Mouse (Mus musculus): ENCODE data around the gene Bid. TPM values are rescaled to one million over a fixed set of nuclear protein-coding genes. Genes with fewer than 3 reads are reported as not detected.

Gene Bid
- polyA plus RNA-seq, 1 experiment from 2014 or later, result 17.5 TPM

DNA sequence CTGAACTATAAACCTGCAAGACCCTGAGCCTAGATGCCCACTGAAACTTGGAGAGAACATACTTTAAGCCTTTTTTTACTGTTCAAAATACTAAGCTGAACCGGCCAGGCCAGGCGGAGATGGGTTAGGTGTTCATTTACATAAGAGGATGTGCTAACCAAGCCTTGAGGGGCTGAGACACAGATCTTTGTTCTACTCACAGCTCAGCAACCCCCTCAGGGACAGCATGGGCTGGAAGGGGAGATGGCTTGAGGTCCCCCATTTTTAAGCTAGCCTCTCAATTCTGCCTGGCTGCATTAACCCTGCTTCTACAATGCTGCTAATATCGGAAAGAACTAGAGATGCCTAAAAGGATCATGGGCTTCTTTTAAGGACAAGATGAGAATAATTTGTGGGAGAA, 23.1 kb upstream of the Bid start:
- no peaks in the 10 kb centered on the region for H3K4me1 ChIP-seq (ENCODE audit: control insufficient read depth, insufficient read depth, low read length)
- DNase-seq (ENCODE audit: low spot score), result no peak
- H3K27ac ChIP-seq (ENCODE audit: low read depth, low read length), result no peak overlapping the region
- no peaks in the 10 kb centered on the region for H3K9me3 ChIP-seq (ENCODE audit: control insufficient read depth, low read length)
- H3K9ac ChIP-seq (ENCODE audit: low read length), result no peak overlapping the region
- H3K4me2 ChIP-seq (ENCODE audit: low read depth), result no peak overlapping the region
- 92% methylated on average over 3 of the region's 3 CpGs for WGBS
- no peak for ATAC-seq (ENCODE audit: insufficient read depth, low FRiP score, low TSS enrichment)
- no peak overlapping the region for H3K4me3 ChIP-seq (ENCODE audit: low read depth, low read length)
- no peaks in the 10 kb centered on the region for H3K27me3 ChIP-seq (ENCODE audit: control insufficient read depth, insufficient read depth, low read length)
- H3K36me3 ChIP-seq (ENCODE audit: control insufficient read depth, insufficient read depth, low read length), result no peaks in the 10 kb centered on the region

DNA sequence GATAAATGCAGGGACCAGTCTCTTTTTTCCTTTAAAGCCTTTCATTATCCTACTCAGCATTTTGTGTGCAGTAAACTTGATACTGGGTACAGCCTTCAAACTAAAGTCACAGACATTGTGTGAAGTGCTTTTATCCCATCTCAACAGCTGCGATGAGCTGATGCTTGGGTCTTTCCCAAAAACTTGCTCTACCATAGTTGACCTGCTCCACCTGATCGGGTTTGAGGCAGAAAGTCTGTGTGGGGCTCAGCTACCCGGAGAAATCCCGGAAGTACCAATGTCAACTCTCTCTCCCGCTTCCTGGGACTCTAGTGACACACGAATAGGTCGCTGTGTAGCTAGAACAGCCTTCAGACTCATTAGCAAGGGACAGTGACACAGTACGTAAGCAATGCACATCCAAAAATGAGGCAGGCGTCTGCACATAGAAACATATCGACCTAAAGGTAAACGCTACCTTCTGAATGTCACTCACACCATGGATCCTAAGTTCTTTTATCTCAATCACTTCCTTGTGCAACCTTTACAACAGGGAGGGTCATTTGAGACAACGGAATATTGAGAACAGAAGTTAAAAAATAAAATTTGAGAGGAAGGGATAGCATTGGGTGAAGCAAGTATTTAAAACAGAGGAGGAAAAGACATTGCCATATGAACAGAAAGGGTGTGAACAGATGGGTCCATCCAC, 22.3 kb upstream of the Bid start:
- no peak overlapping the region for H3K27ac ChIP-seq (ENCODE audit: low read depth, low read length)
- 93% methylated on average over 12 of the region's 12 CpGs for WGBS
- H3K4me2 ChIP-seq (ENCODE audit: low read depth), result no peak overlapping the region
- no peaks in the 10 kb centered on the region for H3K27me3 ChIP-seq (ENCODE audit: control insufficient read depth, insufficient read depth, low read length)
- ATAC-seq (ENCODE audit: insufficient read depth, low FRiP score, low TSS enrichment), result no peak
- H3K36me3 ChIP-seq (ENCODE audit: control insufficient read depth, insufficient read depth, low read length), result no peaks in the 10 kb centered on the region
- no peak overlapping the region for H3K9ac ChIP-seq (ENCODE audit: low read length)
- no peak overlapping the region for H3K4me3 ChIP-seq (ENCODE audit: low read depth, low read length)
- no peaks in the 10 kb centered on the region for H3K9me3 ChIP-seq (ENCODE audit: control insufficient read depth, low read length)
- no peaks in the 10 kb centered on the region for H3K4me1 ChIP-seq (ENCODE audit: control insufficient read depth, insufficient read depth, low read length)
- DNase-seq (ENCODE audit: low spot score), result no peak

DNA sequence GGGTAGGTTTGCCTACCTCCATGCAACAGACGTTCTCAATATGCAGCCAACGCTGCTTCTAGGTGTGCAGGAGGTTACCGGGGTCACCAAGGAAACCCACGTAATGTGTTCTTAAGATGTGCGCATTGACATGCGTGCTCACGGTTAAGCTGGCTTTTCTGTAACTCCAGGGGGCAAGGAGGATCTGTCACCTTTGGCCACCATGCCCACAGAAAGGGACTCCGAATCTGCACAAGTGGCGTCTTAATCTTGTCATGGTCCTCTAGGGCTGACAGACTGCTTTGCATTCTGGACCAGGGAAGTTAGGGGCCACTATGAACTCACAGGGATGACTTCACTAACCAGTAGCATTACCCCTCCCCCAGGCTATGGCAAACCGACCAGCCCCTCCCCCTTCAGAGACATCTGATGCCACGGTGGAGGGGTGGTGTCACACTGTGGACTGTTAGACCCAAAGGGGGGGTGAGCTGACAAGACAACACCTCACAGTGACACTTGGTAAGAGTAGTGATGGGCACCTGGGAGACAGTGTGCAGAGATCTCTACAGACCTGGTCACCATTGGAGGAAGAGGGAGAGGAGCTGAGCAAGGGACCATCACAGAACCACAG, 21.5 kb upstream of the Bid start:
- DNase-seq (ENCODE audit: low spot score) (no peak), ATAC-seq (ENCODE audit: insufficient read depth, low FRiP score, low TSS enrichment) (no peak)
- WGBS, result 86% methylated on average over 11 of the region's 11 CpGs
- no peak overlapping the region for H3K27ac ChIP-seq (ENCODE audit: low read depth, low read length)
- no peak overlapping the region for H3K9ac ChIP-seq (ENCODE audit: low read length)
- H3K36me3 ChIP-seq (ENCODE audit: control insufficient read depth, insufficient read depth, low read length), result no peaks in the 10 kb centered on the region
- H3K4me1 ChIP-seq (ENCODE audit: control insufficient read depth, insufficient read depth, low read length), result no peaks in the 10 kb centered on the region
- no peaks in the 10 kb centered on the region for H3K27me3 ChIP-seq (ENCODE audit: control insufficient read depth, insufficient read depth, low read length)
- H3K4me2 ChIP-seq (ENCODE audit: low read depth), result no peak overlapping the region
- H3K4me3 ChIP-seq (ENCODE audit: low read depth, low read length), result no peak overlapping the region
- no peaks in the 10 kb centered on the region for H3K9me3 ChIP-seq (ENCODE audit: control insufficient read depth, low read length)

DNA sequence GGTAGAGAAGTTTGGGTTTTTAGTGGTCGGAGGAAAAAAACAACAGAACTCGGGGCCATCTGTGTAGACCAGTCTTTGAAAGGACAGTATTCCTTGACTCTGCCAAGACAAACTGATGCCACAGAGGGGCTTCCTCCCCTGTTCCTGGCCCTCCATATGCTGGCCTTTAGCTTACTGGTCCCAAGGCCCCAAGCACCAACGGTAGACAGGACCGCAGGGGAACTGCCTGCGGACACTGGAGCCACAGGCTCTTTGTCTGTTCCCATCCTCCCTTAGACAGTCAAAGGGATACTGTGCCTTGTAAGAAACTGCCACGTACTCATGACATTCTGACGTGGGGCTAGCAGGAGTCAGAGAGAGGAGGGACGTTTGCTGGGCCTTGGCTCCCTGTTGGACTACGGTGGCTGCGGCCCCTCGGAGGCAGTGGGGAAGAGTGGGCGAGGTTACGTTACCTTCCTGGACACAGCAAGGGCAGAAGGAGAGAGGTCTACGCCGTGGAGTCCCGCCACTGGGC, 20.5 kb upstream of the Bid start:
- Histone ChIP-seq H3K36me3 (ENCODE audit: control insufficient read depth, insufficient read depth, low read length) (peaks cover 3% of the 10 kb centered on the region; the same call in 1 of the 2 replicates), H3K4me1 (ENCODE audit: control insufficient read depth, insufficient read depth, low read length) (no peaks in the 10 kb centered on the region), H3K4me2 (ENCODE audit: low read depth) (no peak overlapping the region), H3K4me3 (ENCODE audit: low read depth, low read length) (no peak overlapping the region), H3K9me3 (ENCODE audit: control insufficient read depth, low read length) (no peaks in the 10 kb centered on the region), H3K9ac (ENCODE audit: low read length) (no peak overlapping the region), H3K27ac (ENCODE audit: low read depth, low read length) (no peak overlapping the region), H3K27me3 (ENCODE audit: control insufficient read depth, insufficient read depth, low read length) (no peaks in the 10 kb centered on the region)
- 86% methylated on average over 16 of the region's 16 CpGs for WGBS
- DNase-seq (ENCODE audit: low spot score), result no peak
- ATAC-seq (ENCODE audit: insufficient read depth, low FRiP score, low TSS enrichment), result no peak

DNA sequence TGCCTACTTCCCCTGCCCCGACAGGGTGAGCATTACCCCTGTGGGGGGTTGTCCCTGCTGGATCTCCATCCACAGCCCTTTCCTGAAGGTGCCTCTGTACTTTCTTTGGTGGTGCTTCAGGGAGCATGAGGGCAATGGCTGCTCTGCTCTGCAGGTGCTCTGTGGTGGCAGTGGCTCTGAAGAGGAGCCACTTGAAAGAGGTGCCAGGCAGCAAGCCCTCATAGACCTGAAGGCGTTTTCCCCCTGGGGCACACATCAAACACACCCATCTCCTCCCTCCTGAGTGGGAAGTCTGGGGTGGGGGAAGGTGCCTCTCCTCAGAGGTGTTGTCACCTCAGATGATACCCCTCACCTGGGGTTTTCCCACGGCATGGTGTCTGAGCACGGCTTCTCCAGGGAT, 17.5 kb upstream of the Bid start:
- ATAC-seq (ENCODE audit: insufficient read depth, low FRiP score, low TSS enrichment) (no peak), DNase-seq (ENCODE audit: low spot score) (no peak)
- no peak overlapping the region for H3K4me3 ChIP-seq (ENCODE audit: low read depth, low read length)
- H3K27ac ChIP-seq (ENCODE audit: low read depth, low read length), result no peak overlapping the region
- H3K4me1 ChIP-seq (ENCODE audit: control insufficient read depth, insufficient read depth, low read length), result no peaks in the 10 kb centered on the region
- H3K9me3 ChIP-seq (ENCODE audit: control insufficient read depth, low read length), result no peaks in the 10 kb centered on the region
- H3K9ac ChIP-seq (ENCODE audit: low read length), result no peak overlapping the region
- WGBS, result 84% methylated on average over 4 of the region's 4 CpGs
- no peaks in the 10 kb centered on the region for H3K27me3 ChIP-seq (ENCODE audit: control insufficient read depth, insufficient read depth, low read length)
- H3K4me2 ChIP-seq (ENCODE audit: low read depth), result no peak overlapping the region
- peaks cover 3% of the 10 kb centered on the region; the same call in 1 of the 2 replicates for H3K36me3 ChIP-seq (ENCODE audit: control insufficient read depth, insufficient read depth, low read length)

DNA sequence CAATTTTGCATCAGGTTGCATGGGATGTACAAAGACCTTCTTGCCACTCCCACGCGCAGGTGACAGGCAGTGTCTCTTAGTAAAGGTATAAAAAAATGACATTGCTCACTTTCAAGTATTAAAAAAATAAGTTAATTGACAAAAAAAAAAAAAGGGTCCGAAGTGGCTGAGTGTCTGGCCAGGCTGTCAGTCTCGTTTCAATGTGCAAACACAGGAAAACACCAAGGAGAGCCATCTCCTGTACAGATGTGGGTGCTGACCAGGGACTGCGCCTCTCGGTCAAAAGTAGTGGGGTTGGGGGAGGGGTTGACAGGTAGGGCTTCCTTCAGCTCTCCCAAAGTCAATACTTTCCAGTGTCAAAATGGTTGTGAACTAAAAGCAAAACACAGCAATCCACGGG, 17.0 kb upstream of the Bid start:
- Histone ChIP-seq H3K27ac (ENCODE audit: low read depth, low read length) (no peak overlapping the region), H3K4me2 (ENCODE audit: low read depth) (no peak overlapping the region), H3K27me3 (ENCODE audit: control insufficient read depth, insufficient read depth, low read length) (no peaks in the 10 kb centered on the region), H3K9ac (ENCODE audit: low read length) (no peak overlapping the region), H3K9me3 (ENCODE audit: control insufficient read depth, low read length) (no peaks in the 10 kb centered on the region), H3K36me3 (ENCODE audit: control insufficient read depth, insufficient read depth, low read length) (peaks cover 3% of the 10 kb centered on the region; the same call in 1 of the 2 replicates), H3K4me1 (ENCODE audit: control insufficient read depth, insufficient read depth, low read length) (no peaks in the 10 kb centered on the region), H3K4me3 (ENCODE audit: low read depth, low read length) (no peak overlapping the region)
- DNase-seq (ENCODE audit: low spot score), result no peak
- ATAC-seq (ENCODE audit: insufficient read depth, low FRiP score, low TSS enrichment), result no peak
- WGBS, result 95% methylated on average over 7 of the region's 7 CpGs

DNA sequence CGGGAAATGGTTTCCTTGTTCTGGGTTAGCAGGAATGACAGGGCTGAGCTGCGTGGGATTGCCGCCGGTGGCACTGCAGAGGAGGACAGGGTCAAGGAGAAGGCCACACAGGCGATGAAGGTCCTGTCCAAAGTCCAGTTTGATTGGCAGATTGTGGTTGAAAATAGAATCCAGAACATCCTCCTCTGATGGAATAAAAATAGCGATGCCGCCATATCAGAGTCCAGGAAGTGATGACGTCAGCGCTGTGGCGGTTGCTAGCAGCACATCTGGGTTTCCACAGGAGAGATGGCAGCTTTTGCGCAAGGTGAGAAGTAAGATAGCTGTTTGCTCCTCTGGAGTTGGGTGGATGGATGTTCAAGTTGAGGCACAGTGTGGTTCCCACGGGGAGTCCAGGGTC, 15.9 kb upstream of the Bid start:
- no peak overlapping the region for H3K4me2 ChIP-seq (ENCODE audit: low read depth)
- H3K9ac ChIP-seq (ENCODE audit: low read length), result no peak overlapping the region
- ATAC-seq (ENCODE audit: insufficient read depth, low FRiP score, low TSS enrichment), result no peak
- DNase-seq (ENCODE audit: low spot score), result no peak
- H3K4me3 ChIP-seq (ENCODE audit: low read depth, low read length), result no peak overlapping the region
- H3K36me3 ChIP-seq (ENCODE audit: control insufficient read depth, insufficient read depth, low read length), result peaks cover 3% of the 10 kb centered on the region; the same call in 1 of the 2 replicates
- no peaks in the 10 kb centered on the region for H3K4me1 ChIP-seq (ENCODE audit: control insufficient read depth, insufficient read depth, low read length)
- H3K27me3 ChIP-seq (ENCODE audit: control insufficient read depth, insufficient read depth, low read length), result no peaks in the 10 kb centered on the region
- H3K9me3 ChIP-seq (ENCODE audit: control insufficient read depth, low read length), result no peaks in the 10 kb centered on the region
- 95% methylated on average over 12 of the region's 12 CpGs for WGBS
- no peak overlapping the region for H3K27ac ChIP-seq (ENCODE audit: low read depth, low read length)

DNA sequence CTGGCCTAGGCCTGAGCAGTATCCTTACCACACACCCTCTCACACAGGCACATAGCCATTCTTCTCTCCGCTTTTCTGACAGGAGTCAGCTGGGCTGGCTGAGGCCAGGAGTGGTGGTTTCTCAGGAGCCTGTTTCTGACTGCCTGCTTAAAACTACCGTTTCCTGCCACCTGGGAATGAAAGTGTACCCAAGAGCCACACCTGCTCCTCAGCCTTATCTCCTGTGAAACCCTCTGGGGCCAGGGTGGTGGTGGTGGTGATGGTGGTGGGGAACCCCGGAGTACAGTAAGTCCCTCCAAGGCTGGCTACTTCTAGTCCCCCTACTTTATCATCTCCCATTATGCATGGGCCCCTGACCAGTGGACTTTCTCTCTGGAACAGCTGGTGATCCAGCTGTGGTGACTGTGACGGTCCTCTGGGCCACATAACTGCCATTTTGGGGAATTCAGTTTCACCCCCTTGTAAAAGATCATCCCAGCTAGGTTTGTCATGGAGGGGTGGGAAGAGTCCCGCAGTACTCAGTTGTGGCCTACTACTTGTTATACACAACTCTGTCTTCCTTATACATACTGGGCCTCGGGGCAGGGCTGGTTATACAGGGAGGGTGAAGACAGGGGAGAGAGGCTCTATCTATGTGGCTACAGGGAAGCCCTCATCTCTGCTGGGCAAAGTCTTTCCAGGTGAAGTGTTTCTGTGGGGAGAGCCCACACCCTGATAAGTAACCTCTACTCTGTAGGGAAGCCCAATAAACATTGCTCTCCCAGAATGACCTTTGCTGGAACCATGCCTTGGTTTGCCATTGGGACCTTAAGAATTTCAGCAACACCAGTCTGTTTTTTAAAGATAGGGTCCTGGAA, 14.0 kb upstream of the Bid start:
- H3K4me3 ChIP-seq (ENCODE audit: low read depth, low read length), result no peak overlapping the region
- no peaks in the 10 kb centered on the region for H3K9me3 ChIP-seq (ENCODE audit: control insufficient read depth, low read length)
- 82% methylated on average over 6 of the region's 6 CpGs for WGBS
- H3K27ac ChIP-seq (ENCODE audit: low read depth, low read length), result no peak overlapping the region
- H3K4me2 ChIP-seq (ENCODE audit: low read depth), result no peak overlapping the region
- ATAC-seq (ENCODE audit: insufficient read depth, low FRiP score, low TSS enrichment), result no peak
- H3K27me3 ChIP-seq (ENCODE audit: control insufficient read depth, insufficient read depth, low read length), result no peaks in the 10 kb centered on the region
- no peak for DNase-seq (ENCODE audit: low spot score)
- no peak overlapping the region for H3K9ac ChIP-seq (ENCODE audit: low read length)
- peaks cover 3% of the 10 kb centered on the region; the same call in 1 of the 2 replicates for H3K36me3 ChIP-seq (ENCODE audit: control insufficient read depth, insufficient read depth, low read length)
- H3K4me1 ChIP-seq (ENCODE audit: control insufficient read depth, insufficient read depth, low read length), result no peaks in the 10 kb centered on the region

All from neural tube, embryonic 11.5 days (tissue).